14 mouse cellular contexts compared by ENCODE assay signal in genomic region chr1:181877088-181877487, GRCm38 (mm10). TPM values are rescaled to one million over a fixed set of nuclear protein-coding genes. Genes with fewer than 3 reads are reported as not detected.
A peak's percentile ranks its signal among the peaks of the same experiment; 100 is the strongest.
DNase-seq lines count a peak whose midpoint lies in the region; ATAC-seq and TF ChIP-seq lines count a peak whose summit lies in the region.
"Had no signal": no experiment of that assay in that cellular context is flagged by ENCODE, and none has a peak within 500 bp of the region (broad histone marks: within the 10 kb centered on the region; RNA-seq: fewer than 3 reads in every experiment).

No protein-coding gene starts in this region.

- TF ChIP-seq CTCF in lung, adult 2 months (IDR thresholded peaks at IDR 0.05; ENCODE audit: insufficient read depth, low read length), result no peak

- ATAC-seq in CD4-positive, CD25-positive, alpha-beta regulatory T cell, adult 4 months, result peak; percentile 52
- ATAC-seq in common myeloid progenitor, adult 5-6 weeks (replicated peaks; ENCODE audit: low read depth, poor library complexity, severe bottlenecking), result peak; percentile 43
- ATAC-seq in neutrophil, adult 5-6 weeks (ENCODE audit: extremely low read depth, insufficient number of reproducible peaks, low FRiP score, poor library complexity, severe bottlenecking), result peak; percentile 65
- ATAC-seq: intestine, postnatal 0 days had no signal

- whole genome bisulfite sequencing in lung, adult 2 months, result 47% methylated on average over 5 of the region's 5 CpGs

- H3K4me1 ChIP-seq in lung, adult 2 months (ENCODE audit: control insufficient read depth, insufficient read depth, low read length), result peaks cover 4% of the 10 kb centered on the region

- no peak for TF ChIP-seq POLR2A in lung, adult 2 months (IDR thresholded peaks at IDR 0.05; ENCODE audit: borderline replicate concordance, extremely low read depth, low read depth, low read length)

- no peak overlapping the region for H3K4me3 ChIP-seq in lung, adult 2 months (replicated peaks; ENCODE audit: extremely low read depth, low read depth, low read length)
- H3K4me3 ChIP-seq: heart, adult 2 months; limb, embryonic 15.5 days had no signal

- DNase-seq in lung, adult 18-20 months, result peak; percentile 30 to 51
- DNase-seq in lung, adult 2 months, result no peak
- DNase-seq in cerebellum, adult 9-10 months, result no peak
- no peak for DNase-seq in retina, postnatal 1 day
- DNase-seq: cerebellum, adult 2 months; heart, adult 2 months; heart, postnatal 14 days; kidney, postnatal 36 days; layer of hippocampus, postnatal 36 days had no signal

RNA-seq across cellular contexts. Expression of gene Lbr, which starts 34.2 kb away (rescaled TPM):
- polyA plus RNA-seq in lung, adult 2 months (2012; rRNA removed), result 24.3 and 30.0 TPM in 2 replicates
- 100 to 1,000 TPM; 319 to 341 TPM for polyA plus RNA-seq in CD4-positive, CD25-positive, alpha-beta regulatory T cell, adult 4 months (2017; shearing (Covaris generic))
- 187 and 212 TPM in 2 replicates for total RNA-seq in common myeloid progenitor, adult 5-6 weeks (2017)
- total RNA-seq in neutrophil, adult 5-6 weeks (2017), result 344 and 351 TPM in 2 replicates

Comparison
In these comparisons a context has a peak if more than half of its experiments do, and no peak if none do; other contexts are left out.
1. DNase-seq: peak in lung, adult 18-20 months (2 of 2); none in lung, adult 2 months (single experiment), cerebellum, adult 9-10 months (single experiment) and retina, postnatal 1 day (single experiment).
2. Peak in every context shown above with its lines, with median percentiles within 50 percentile points of each other: ATAC-seq.